Mouse (Mus musculus): Measurements from ENCODE around the gene Mvb12a. TPM values are rescaled to one million over a fixed set of nuclear protein-coding genes. Genes with fewer than 3 reads are reported as not detected.

Mvb12a gene
- total and polyA plus RNA-seq, 3 experiments = 40.4 to 132 (median 75.9) TPM

DNA sequence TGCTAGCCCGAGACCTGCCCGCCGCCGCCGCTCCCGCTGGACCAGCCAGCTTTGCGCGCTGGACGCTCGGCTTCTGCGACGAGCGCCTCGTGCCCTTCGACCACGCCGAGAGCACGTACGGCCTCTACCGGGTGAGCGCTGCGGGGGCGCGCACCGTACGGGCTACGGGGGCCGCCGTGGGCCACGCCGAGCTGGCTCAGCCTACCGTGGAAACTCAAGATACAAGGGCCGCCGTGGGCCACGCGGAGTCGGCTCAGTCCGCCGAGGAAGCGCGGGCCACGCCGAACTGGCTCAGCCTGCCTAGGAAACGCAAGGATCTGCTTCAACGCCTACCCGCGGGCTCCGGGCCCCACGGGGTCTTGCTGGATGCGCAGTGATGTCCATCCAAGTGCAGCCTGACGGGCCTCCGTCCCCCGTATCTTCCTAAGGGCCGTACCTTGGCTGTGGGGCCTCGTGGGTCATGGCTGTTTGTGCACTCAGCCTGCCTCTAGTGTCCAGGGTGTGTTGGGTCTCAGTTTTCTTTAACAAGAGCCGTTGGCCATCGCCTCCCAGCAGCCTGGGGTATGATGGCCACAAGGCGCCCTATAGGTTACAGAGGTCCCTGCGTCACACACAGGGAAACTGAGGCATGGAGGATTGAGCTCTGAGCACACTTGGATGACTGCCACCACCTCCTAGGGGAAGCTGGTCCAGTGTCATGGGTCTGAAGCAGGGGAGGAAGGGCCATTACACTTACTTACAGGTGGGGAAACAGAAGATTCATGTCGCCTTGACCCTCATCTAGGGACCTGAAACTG, 49.9 kb downstream of the Mvb12a start:
- peak overlapping the region; percentile 94 for H3K4me3 ChIP-seq (ENCODE audit: low read depth, low read length)
- TF ChIP-seq GATA1 (IDR thresholded peaks at IDR 0.05; ENCODE audit: borderline replicate concordance, low read length) (no peak), TAL1 (conservative IDR thresholded peaks at IDR 0.05; ENCODE audit: low read depth, low read length) (no peak), GATA2 (IDR thresholded peaks at IDR 0.05; ENCODE audit: borderline replicate concordance, low read depth, low read length) (no peak), POLR2AphosphoS5 (IDR thresholded peaks at IDR 0.05; ENCODE audit: insufficient replicate concordance, low read depth, low read length) (no peak), CTCF (IDR thresholded peaks at IDR 0.05; ENCODE audit: low read depth, low read length) (no peak)
- H3K4me1 ChIP-seq (ENCODE audit: insufficient read depth, low read depth, low read length) = peaks cover 72% of the 10 kb centered on the region
- peak; percentile 76 for DNase-seq (ENCODE audit: low spot score)
- H3K9me3 ChIP-seq (replicated peaks) = no peaks in the 10 kb centered on the region
- H3K36me3 ChIP-seq (replicated peaks) = peaks cover 71% of the 10 kb centered on the region
- no peaks in the 10 kb centered on the region for H3K27me3 ChIP-seq (ENCODE audit: insufficient read depth, low read length)
- no peak for ATAC-seq (ENCODE audit: extremely low read depth, insufficient number of reproducible peaks, low FRiP score, poor library complexity, severe bottlenecking)

DNA sequence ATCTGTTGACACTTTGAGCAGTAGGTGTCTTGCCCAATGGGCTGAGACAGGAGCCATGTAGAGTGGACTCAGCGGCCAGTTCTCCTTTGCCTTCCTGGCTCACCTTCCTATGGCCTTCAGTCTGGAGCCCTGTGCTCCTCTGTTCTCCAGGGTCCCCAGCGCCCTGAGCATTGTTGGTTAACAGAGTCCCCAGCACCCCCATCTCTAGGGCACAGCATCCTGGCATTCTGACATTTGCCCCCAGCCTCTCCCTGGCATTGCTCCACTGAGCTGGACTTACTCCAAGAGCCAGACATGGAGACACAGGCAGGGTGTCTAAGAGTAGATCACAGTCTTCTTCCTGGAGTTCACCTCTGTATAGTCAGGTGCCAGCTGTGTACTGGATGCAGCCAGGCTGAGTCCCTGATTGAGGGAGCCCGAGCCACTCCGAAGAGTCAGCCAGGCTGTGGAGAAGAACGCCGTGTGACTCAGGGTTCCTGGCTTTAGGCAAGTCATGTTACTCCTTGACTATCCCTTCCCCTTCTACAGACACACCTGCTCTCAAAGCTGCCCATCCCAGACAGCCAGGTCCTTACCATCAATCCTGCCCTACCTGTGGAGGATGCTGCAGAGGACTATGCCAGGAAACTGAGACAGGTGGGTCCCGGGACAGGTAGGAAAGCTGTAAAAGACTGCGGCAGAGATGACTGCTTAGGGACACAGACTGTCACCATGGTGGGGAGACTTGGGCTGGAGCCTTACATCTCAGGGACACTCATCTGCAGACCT, 51.0 kb downstream of the Mvb12a start:
- Histone ChIP-seq H3K36me3 (replicated peaks) (peaks cover 75% of the 10 kb centered on the region), H3K27me3 (ENCODE audit: insufficient read depth, low read length) (no peaks in the 10 kb centered on the region), H3K4me1 (ENCODE audit: insufficient read depth, low read depth, low read length) (peaks cover 73% of the 10 kb centered on the region), H3K9me3 (replicated peaks) (no peaks in the 10 kb centered on the region), H3K4me3 (ENCODE audit: low read depth, low read length) (peak overlapping the region; percentile 94; the same call in 1 of the 2 replicates)
- TF ChIP-seq POLR2AphosphoS5 (IDR thresholded peaks at IDR 0.05; ENCODE audit: insufficient replicate concordance, low read depth, low read length) (no peak), TAL1 (conservative IDR thresholded peaks at IDR 0.05; ENCODE audit: low read depth, low read length) (no peak)
- ATAC-seq (ENCODE audit: extremely low read depth, insufficient number of reproducible peaks, low FRiP score, poor library complexity, severe bottlenecking) (no peak), DNase-seq (ENCODE audit: low spot score) (no peak)

DNA sequence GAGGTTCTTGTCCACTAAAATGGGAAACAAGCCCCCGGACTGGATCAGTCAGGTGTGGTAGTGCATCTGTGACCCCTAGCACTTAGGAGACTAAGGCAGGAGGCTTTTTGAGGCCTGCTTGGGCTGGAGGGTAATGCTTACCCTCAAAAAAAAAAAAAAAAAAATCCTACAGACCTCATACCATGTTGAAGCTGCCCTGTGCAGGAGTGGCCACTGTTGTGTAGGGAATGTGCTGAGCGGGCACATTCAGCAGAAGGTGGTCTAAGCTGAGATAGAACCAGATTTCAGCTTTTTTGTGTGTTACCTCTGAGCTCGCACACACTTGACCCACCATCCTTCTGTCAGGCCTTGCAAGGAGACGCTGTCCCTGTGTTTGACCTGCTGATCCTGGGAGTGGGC, 51.6 kb downstream of the Mvb12a start:
- peaks cover 73% of the 10 kb centered on the region for H3K4me1 ChIP-seq (ENCODE audit: insufficient read depth, low read depth, low read length)
- H3K4me3 ChIP-seq (ENCODE audit: low read depth, low read length) = peak overlapping the region; percentile 94; the same call in 1 of the 2 replicates
- ATAC-seq (ENCODE audit: extremely low read depth, insufficient number of reproducible peaks, low FRiP score, poor library complexity, severe bottlenecking) (no peak), DNase-seq (ENCODE audit: low spot score) (no peak)
- H3K9me3 ChIP-seq (replicated peaks) = no peaks in the 10 kb centered on the region
- H3K36me3 ChIP-seq (replicated peaks) = peaks cover 79% of the 10 kb centered on the region
- TF ChIP-seq TAL1 (conservative IDR thresholded peaks at IDR 0.05; ENCODE audit: low read depth, low read length) = no peak
- no peak for TF ChIP-seq POLR2AphosphoS5 (IDR thresholded peaks at IDR 0.05; ENCODE audit: insufficient replicate concordance, low read depth, low read length)
- no peak for TF ChIP-seq GATA1 (IDR thresholded peaks at IDR 0.05; ENCODE audit: borderline replicate concordance, low read length)
- TF ChIP-seq CTCF (IDR thresholded peaks at IDR 0.05; ENCODE audit: low read depth, low read length) = no peak
- H3K27me3 ChIP-seq (ENCODE audit: insufficient read depth, low read length) = no peaks in the 10 kb centered on the region

DNA sequence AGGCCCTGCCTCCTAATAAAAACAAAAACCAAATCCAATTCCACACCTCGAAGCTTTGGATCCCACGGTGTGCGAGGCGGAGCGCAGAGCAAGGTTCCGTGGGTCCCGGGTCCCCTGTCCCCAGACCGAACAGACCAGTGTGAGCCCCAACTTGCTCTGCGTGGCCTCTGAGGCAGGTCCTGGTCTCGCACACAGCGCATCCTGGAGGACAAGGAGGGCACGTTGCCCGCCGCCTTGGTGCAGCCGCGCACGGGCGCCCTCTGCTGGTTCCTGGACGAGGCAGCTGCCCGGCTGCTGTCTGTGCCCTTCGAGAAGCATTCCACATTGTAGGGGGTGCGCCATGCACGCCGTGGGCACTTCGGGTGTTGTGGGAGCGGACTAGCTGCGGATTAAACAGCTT, 53.1 kb downstream of the Mvb12a start:
- DNase-seq (ENCODE audit: low spot score) (peak; percentile 77), ATAC-seq (ENCODE audit: extremely low read depth, insufficient number of reproducible peaks, low FRiP score, poor library complexity, severe bottlenecking) (no peak)
- Histone ChIP-seq H3K4me1 (ENCODE audit: insufficient read depth, low read depth, low read length) (peaks cover 60% of the 10 kb centered on the region), H3K9me3 (replicated peaks) (no peaks in the 10 kb centered on the region), H3K27me3 (ENCODE audit: insufficient read depth, low read length) (no peaks in the 10 kb centered on the region), H3K4me3 (ENCODE audit: low read depth, low read length) (peak overlapping the region; percentile 50; the same call in 1 of the 2 replicates), H3K36me3 (replicated peaks) (peaks cover 83% of the 10 kb centered on the region)
- TF ChIP-seq TAL1 (conservative IDR thresholded peaks at IDR 0.05; ENCODE audit: low read depth, low read length) (no peak), CTCF (IDR thresholded peaks at IDR 0.05; ENCODE audit: low read depth, low read length) (peak; percentile 95)

DNA sequence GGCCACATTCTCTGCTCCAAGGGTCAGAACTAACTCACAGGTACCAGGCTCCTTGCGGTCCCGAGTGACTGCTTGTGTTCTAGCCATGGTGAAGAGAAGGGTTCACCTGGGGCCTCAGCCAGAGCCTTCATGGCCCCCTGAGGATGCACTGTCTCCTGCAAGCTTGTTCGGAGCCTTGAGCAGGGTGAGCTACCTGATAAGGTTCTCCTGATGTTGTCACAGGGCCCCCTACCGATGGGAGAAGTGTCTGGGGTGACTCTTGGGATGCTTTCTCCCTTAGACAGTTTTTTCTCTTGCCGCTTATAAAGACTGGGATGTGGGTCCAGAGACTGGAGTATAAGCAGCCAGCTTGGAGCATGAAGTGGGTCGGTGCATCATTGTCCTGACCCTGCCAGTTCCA, 53.7 kb downstream of the Mvb12a start:
- Histone ChIP-seq H3K27me3 (ENCODE audit: insufficient read depth, low read length) (no peaks in the 10 kb centered on the region), H3K9me3 (replicated peaks) (no peaks in the 10 kb centered on the region), H3K36me3 (replicated peaks) (peaks cover 82% of the 10 kb centered on the region), H3K4me3 (ENCODE audit: low read depth, low read length) (no peak overlapping the region; the same call in 1 of the 2 replicates), H3K4me1 (ENCODE audit: insufficient read depth, low read depth, low read length) (peaks cover 55% of the 10 kb centered on the region)
- TF ChIP-seq CTCF (IDR thresholded peaks at IDR 0.05; ENCODE audit: low read depth, low read length) = no peak
- TF ChIP-seq TAL1 (conservative IDR thresholded peaks at IDR 0.05; ENCODE audit: low read depth, low read length) = no peak
- no peak for TF ChIP-seq GATA2 (IDR thresholded peaks at IDR 0.05; ENCODE audit: borderline replicate concordance, low read depth, low read length)
- no peak for TF ChIP-seq POLR2AphosphoS5 (IDR thresholded peaks at IDR 0.05; ENCODE audit: insufficient replicate concordance, low read depth, low read length)
- TF ChIP-seq GATA1 (IDR thresholded peaks at IDR 0.05; ENCODE audit: borderline replicate concordance, low read length) = no peak
- ATAC-seq (ENCODE audit: extremely low read depth, insufficient number of reproducible peaks, low FRiP score, poor library complexity, severe bottlenecking) = no peak
- DNase-seq (ENCODE audit: low spot score) = no peak

DNA sequence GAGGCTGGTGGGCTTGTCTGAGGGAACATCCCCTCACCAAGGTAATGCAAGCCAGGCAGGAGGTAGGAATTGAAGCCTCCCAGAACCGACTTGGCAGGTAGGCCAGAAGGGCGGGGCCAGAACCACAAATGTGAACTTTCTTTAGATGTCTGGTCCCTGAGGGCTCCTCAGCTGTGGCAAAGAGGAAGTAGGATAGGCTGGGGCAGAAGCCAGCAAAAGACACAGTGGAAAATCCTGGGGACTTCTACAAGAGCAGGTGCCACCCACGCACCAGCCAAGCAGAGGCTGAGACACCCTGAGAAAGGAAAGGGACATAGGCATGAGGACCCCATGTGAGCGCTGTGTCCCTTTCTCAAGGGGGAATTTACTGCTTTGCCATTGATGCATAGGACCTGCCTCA, 54.1 kb downstream of the Mvb12a start:
- Histone ChIP-seq H3K27me3 (ENCODE audit: insufficient read depth, low read length) (no peaks in the 10 kb centered on the region), H3K4me3 (ENCODE audit: low read depth, low read length) (no peak overlapping the region), H3K9me3 (replicated peaks) (no peaks in the 10 kb centered on the region), H3K36me3 (replicated peaks) (peaks cover 83% of the 10 kb centered on the region), H3K4me1 (ENCODE audit: insufficient read depth, low read depth, low read length) (peaks cover 52% of the 10 kb centered on the region)
- no peak for ATAC-seq (ENCODE audit: extremely low read depth, insufficient number of reproducible peaks, low FRiP score, poor library complexity, severe bottlenecking)
- no peak for TF ChIP-seq POLR2AphosphoS5 (IDR thresholded peaks at IDR 0.05; ENCODE audit: insufficient replicate concordance, low read depth, low read length)
- peak; percentile 39 for DNase-seq (ENCODE audit: low spot score)
